In the genomic region with DNA sequence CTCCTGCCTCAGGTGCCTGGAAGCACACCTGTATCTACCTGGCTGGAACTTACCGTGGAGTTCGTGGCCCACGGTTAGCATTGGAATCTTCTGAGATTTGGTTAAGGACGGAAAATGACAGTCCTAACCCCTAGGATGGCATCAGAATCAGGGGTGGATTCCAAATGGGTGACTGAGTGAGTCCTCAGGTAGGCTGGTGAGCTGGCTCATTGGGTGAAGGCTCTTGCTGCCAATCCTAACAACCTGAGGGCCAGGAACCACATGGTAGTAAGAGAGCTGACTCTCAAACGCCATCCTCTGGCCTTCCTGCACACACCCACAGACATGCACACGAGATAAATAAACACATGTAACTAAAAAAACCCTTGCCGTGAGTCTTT, we compare ENCODE assay signal across 11 mouse cellular contexts. TPM values are rescaled to one million over a fixed set of nuclear protein-coding genes. Genes with fewer than 3 reads are reported as not detected.
A peak's percentile ranks its signal among the peaks of the same experiment; 100 is the strongest.
DNase-seq lines count a peak whose midpoint lies in the region; ATAC-seq and TF ChIP-seq lines count a peak whose summit lies in the region.
"Had no signal": no experiment of that assay in that cellular context is flagged by ENCODE, and none has a peak within 500 bp of the region (broad histone marks: within the 10 kb centered on the region; RNA-seq: fewer than 3 reads in every experiment).

No protein-coding gene starts in this region.

- peaks cover 12% of the 10 kb centered on the region for H3K4me1 ChIP-seq in hindbrain, embryonic 13.5 days (replicated peaks)
- no peaks in the 10 kb centered on the region for H3K4me1 ChIP-seq in hindbrain, embryonic 11.5 days (replicated peaks; ENCODE audit: control insufficient read depth, insufficient read depth, low read length)
- peaks cover 19% of the 10 kb centered on the region for H3K4me1 ChIP-seq in testis, adult 2 months (ENCODE audit: control insufficient read depth, insufficient read depth, low read length)
- H3K4me1 ChIP-seq in intestine, embryonic 14.5 days (replicated peaks; ENCODE audit: control insufficient read depth, insufficient read depth, low read length) = peaks cover 13% of the 10 kb centered on the region; the same call in 1 of the 2 replicates
- H3K4me1 ChIP-seq in stomach, embryonic 14.5 days (ENCODE audit: control insufficient read depth, insufficient read depth, low read length) = peaks cover 23% of the 10 kb centered on the region

- H3K4me3 ChIP-seq in hindbrain, embryonic 13.5 days = no peak overlapping the region
- H3K4me3 ChIP-seq in hindbrain, embryonic 11.5 days (ENCODE audit: low read depth, low read length) = no peak overlapping the region
- no peak overlapping the region for H3K4me3 ChIP-seq in testis, adult 2 months (ENCODE audit: control insufficient read depth, low read depth, low read length)
- no peak overlapping the region for H3K4me3 ChIP-seq in intestine, embryonic 14.5 days (ENCODE audit: low read depth, low read length)
- H3K4me3 ChIP-seq in stomach, embryonic 14.5 days (ENCODE audit: low read depth, low read length) = no peak overlapping the region
- H3K4me3 ChIP-seq: neural tube, embryonic 13.5 days had no signal

- H3K27ac ChIP-seq in hindbrain, embryonic 13.5 days = 0 out of 2 replicates have a peak overlapping the region, but pooled peaks have one; percentile 35
- no peak overlapping the region for H3K27ac ChIP-seq in hindbrain, embryonic 11.5 days (ENCODE audit: low read depth, low read length)
- peak overlapping the region; percentile 58 for H3K27ac ChIP-seq in testis, adult 2 months (ENCODE audit: control insufficient read depth, insufficient read depth, low read depth, low read length)
- peak overlapping the region; percentile 47; the same call in 1 of the 2 replicates for H3K27ac ChIP-seq in intestine, embryonic 14.5 days (ENCODE audit: low read depth)
- peak overlapping the region; percentile 69 for H3K27ac ChIP-seq in stomach, embryonic 14.5 days (ENCODE audit: low read length)

- no peak for TF ChIP-seq POLR2A in testis, adult 2 months (IDR thresholded peaks at IDR 0.05; ENCODE audit: control insufficient read depth, low read depth, low read length)

- ATAC-seq in hindbrain, embryonic 13.5 days (ENCODE audit: low FRiP score) = no peak
- ATAC-seq in hindbrain, embryonic 11.5 days (ENCODE audit: low FRiP score) = no peak
- no peak for ATAC-seq in intestine, embryonic 14.5 days (replicated peaks; ENCODE audit: low FRiP score, low TSS enrichment, low read depth)
- no peak for ATAC-seq in stomach, embryonic 14.5 days (ENCODE audit: insufficient number of reproducible peaks, insufficient read depth, low FRiP score, low read depth)

- 0 out of 2 replicates have a peak, but pooled peaks cover 4% of the 10 kb centered on the region for H3K36me3 ChIP-seq in hindbrain, embryonic 13.5 days
- H3K36me3 ChIP-seq in hindbrain, embryonic 11.5 days (ENCODE audit: control insufficient read depth, insufficient read depth, low read length) = no peaks in the 10 kb centered on the region
- no peaks in the 10 kb centered on the region for H3K36me3 ChIP-seq in testis, adult 2 months (ENCODE audit: control insufficient read depth, insufficient read depth, low read length)
- no peaks in the 10 kb centered on the region for H3K36me3 ChIP-seq in intestine, embryonic 14.5 days (ENCODE audit: control insufficient read depth, insufficient read depth, low read length)
- H3K36me3 ChIP-seq in stomach, embryonic 14.5 days (ENCODE audit: control insufficient read depth, insufficient read depth, low read length) = no peaks in the 10 kb centered on the region

- no peaks in the 10 kb centered on the region for H3K27me3 ChIP-seq in hindbrain, embryonic 13.5 days
- H3K27me3 ChIP-seq in hindbrain, embryonic 11.5 days (ENCODE audit: control insufficient read depth, insufficient read depth, low read length) = no peaks in the 10 kb centered on the region
- no peaks in the 10 kb centered on the region for H3K27me3 ChIP-seq in testis, adult 2 months (ENCODE audit: control insufficient read depth, insufficient read depth, low read length)
- H3K27me3 ChIP-seq in intestine, embryonic 14.5 days (replicated peaks; ENCODE audit: control insufficient read depth, insufficient read depth, low read length) = no peaks in the 10 kb centered on the region
- H3K27me3 ChIP-seq in stomach, embryonic 14.5 days (ENCODE audit: control insufficient read depth, insufficient read depth, low read length) = no peaks in the 10 kb centered on the region
- H3K27me3 ChIP-seq: neural tube, embryonic 13.5 days had no signal

- H3K4me2 ChIP-seq in hindbrain, embryonic 13.5 days = no peak overlapping the region
- no peak overlapping the region for H3K4me2 ChIP-seq in hindbrain, embryonic 11.5 days (replicated peaks; ENCODE audit: low read depth, low read length)
- no peak overlapping the region for H3K4me2 ChIP-seq in intestine, embryonic 14.5 days (ENCODE audit: low read length)
- no peak overlapping the region for H3K4me2 ChIP-seq in stomach, embryonic 14.5 days (replicated peaks; ENCODE audit: low read depth, low read length)
- H3K4me2 ChIP-seq: neural tube, embryonic 13.5 days had no signal

- no peak for TF ChIP-seq CTCF in testis, adult 2 months (IDR thresholded peaks at IDR 0.05; ENCODE audit: control insufficient read depth, insufficient read depth, insufficient replicate concordance, low read depth, low read length)

- whole genome bisulfite sequencing in hindbrain, embryonic 13.5 days = 82% methylated on average over 7 of the region's 7 CpGs
- WGBS in hindbrain, embryonic 11.5 days = 82% methylated on average over 7 of the region's 7 CpGs
- WGBS in intestine, embryonic 14.5 days = 81% methylated on average over 7 of the region's 7 CpGs
- WGBS in stomach, embryonic 14.5 days = 77% methylated on average over 7 of the region's 7 CpGs

- no peak for DNase-seq in hindbrain, embryonic 11.5 days (ENCODE audit: low spot score)
- DNase-seq in testis, postnatal 14 days (ENCODE audit: low spot score) = no peak
- DNase-seq in intestine, embryonic 14.5 days (ENCODE audit: low spot score) = no peak
- DNase-seq in right cerebral cortex, postnatal 25 days = no peak
- no peak for DNase-seq in urinary bladder, postnatal 4 days (ENCODE audit: low spot score in 2 of 2)
- DNase-seq: embryo, embryonic 11 days; layer of hippocampus, adult 9-11 months had no signal

- no peak overlapping the region; the same call in 1 of the 2 replicates for H3K9ac ChIP-seq in hindbrain, embryonic 13.5 days
- no peak overlapping the region for H3K9ac ChIP-seq in hindbrain, embryonic 11.5 days (ENCODE audit: low read depth, low read length)
- H3K9ac ChIP-seq in intestine, embryonic 14.5 days (ENCODE audit: low read length) = no peak overlapping the region
- H3K9ac ChIP-seq in stomach, embryonic 14.5 days (replicated peaks; ENCODE audit: low read depth, low read length) = no peak overlapping the region
- H3K9ac ChIP-seq: neural tube, embryonic 13.5 days had no signal

- H3K9me3 ChIP-seq in hindbrain, embryonic 13.5 days = no peaks in the 10 kb centered on the region
- H3K9me3 ChIP-seq in hindbrain, embryonic 11.5 days (ENCODE audit: control insufficient read depth, low read length) = no peaks in the 10 kb centered on the region
- no peaks in the 10 kb centered on the region for H3K9me3 ChIP-seq in intestine, embryonic 14.5 days (ENCODE audit: control insufficient read depth, low read length)
- no peaks in the 10 kb centered on the region for H3K9me3 ChIP-seq in stomach, embryonic 14.5 days (ENCODE audit: control insufficient read depth, low read depth, low read length)
- H3K9me3 ChIP-seq: neural tube, embryonic 13.5 days had no signal

RNA-seq across cellular contexts. Expression of a gene that starts 8.8 kb away (rescaled TPM):
- polyA plus RNA-seq in hindbrain, embryonic 13.5 days (2015; fragmentation: Nextera tagmentation; extraction: Ambion mirVana) = 22.3 and 27.2 TPM in 2 replicates
- polyA plus RNA-seq in hindbrain, embryonic 11.5 days (2014; fragmentation: Nextera tagmentation; extraction: Ambion mirVana) = 41.2 and 44.1 TPM in 2 replicates
- polyA plus RNA-seq in testis, adult 2 months (2012; rRNA removed) = 85.1 and 115 TPM in 2 replicates
- 70.5 and 71.6 TPM in 2 replicates for polyA plus RNA-seq in intestine, embryonic 14.5 days (2014; fragmentation: Nextera tagmentation; extraction: Ambion mirVana)
- polyA plus RNA-seq in stomach, embryonic 14.5 days (2014; fragmentation: Nextera tagmentation; extraction: Ambion mirVana) = 52.6 and 61.3 TPM in 2 replicates

RNA-seq across cellular contexts. Expression of a gene that starts 27.4 kb away (rescaled TPM):
- 12.4 and 13.0 TPM in 2 replicates for polyA plus RNA-seq in hindbrain, embryonic 13.5 days (2015; fragmentation: Nextera tagmentation; extraction: Ambion mirVana)
- 5.0 and 7.6 TPM in 2 replicates for polyA plus RNA-seq in hindbrain, embryonic 11.5 days (2014; fragmentation: Nextera tagmentation; extraction: Ambion mirVana)
- 7.2 and 9.1 TPM in 2 replicates for polyA plus RNA-seq in testis, adult 2 months (2012; rRNA removed)
- polyA plus RNA-seq in intestine, embryonic 14.5 days (2014; fragmentation: Nextera tagmentation; extraction: Ambion mirVana) = 1.2 and 1.3 TPM in 2 replicates
- polyA plus RNA-seq in stomach, embryonic 14.5 days (2014; fragmentation: Nextera tagmentation; extraction: Ambion mirVana) = 1.00 and 1.5 TPM in 2 replicates

RNA-seq across cellular contexts. Expression of a gene that starts 32.0 kb away (rescaled TPM):
- polyA plus RNA-seq in hindbrain, embryonic 13.5 days (2015; fragmentation: Nextera tagmentation; extraction: Ambion mirVana) = 36.7 and 38.0 TPM in 2 replicates
- polyA plus RNA-seq in hindbrain, embryonic 11.5 days (2014; fragmentation: Nextera tagmentation; extraction: Ambion mirVana) = 46.8 and 57.2 TPM in 2 replicates
- polyA plus RNA-seq in testis, adult 2 months (2012; rRNA removed) = 15.7 and 21.1 TPM in 2 replicates
- 30.6 and 31.0 TPM in 2 replicates for polyA plus RNA-seq in intestine, embryonic 14.5 days (2014; fragmentation: Nextera tagmentation; extraction: Ambion mirVana)
- polyA plus RNA-seq in stomach, embryonic 14.5 days (2014; fragmentation: Nextera tagmentation; extraction: Ambion mirVana) = 26.3 and 27.3 TPM in 2 replicates

RNA-seq across cellular contexts. Expression of a gene that starts 47.7 kb away (rescaled TPM):
- polyA plus RNA-seq in hindbrain, embryonic 13.5 days (2015; fragmentation: Nextera tagmentation; extraction: Ambion mirVana) = 24.4 and 25.2 TPM in 2 replicates
- polyA plus RNA-seq in hindbrain, embryonic 11.5 days (2014; fragmentation: Nextera tagmentation; extraction: Ambion mirVana) = 22.9 and 30.8 TPM in 2 replicates
- polyA plus RNA-seq in testis, adult 2 months (2012; rRNA removed) = 11.2 and 12.1 TPM in 2 replicates
- polyA plus RNA-seq in intestine, embryonic 14.5 days (2014; fragmentation: Nextera tagmentation; extraction: Ambion mirVana) = 53.3 and 57.3 TPM in 2 replicates
- 38.5 and 39.9 TPM in 2 replicates for polyA plus RNA-seq in stomach, embryonic 14.5 days (2014; fragmentation: Nextera tagmentation; extraction: Ambion mirVana)
